8 mouse cellular contexts compared by ENCODE assay signal in genomic region chr10:120635818-120636543, GRCm38 (mm10).
DNase-seq lines count a peak whose midpoint lies in the region; ATAC-seq and TF ChIP-seq lines count a peak whose summit lies in the region.

No protein-coding gene starts in this region.

- no peaks in the 10 kb centered on the region for H3K36me3 ChIP-seq in kidney, postnatal 0 days (ENCODE audit: insufficient read depth, low read length)

- 56% methylated on average over 21 of the region's 21 CpGs for WGBS in kidney, postnatal 0 days

- peak; percentile 21; the same call in 1 of the 2 replicates for ATAC-seq in kidney, postnatal 0 days (replicated peaks; ENCODE audit: low FRiP score, low read depth)
- ATAC-seq in megakaryocyte progenitor cell, adult 5-6 weeks (replicated peaks; ENCODE audit: poor library complexity): peak; percentile 72
- ATAC-seq in activated CD4-positive, CD25-positive, alpha-beta regulatory T cell, adult 4 months: no peak

- no peaks in the 10 kb centered on the region for H3K4me1 ChIP-seq in kidney, postnatal 0 days (replicated peaks; ENCODE audit: insufficient read depth, low read length)

- no peak overlapping the region for H3K9ac ChIP-seq in kidney, postnatal 0 days (ENCODE audit: low read depth, low read length)

- no peak overlapping the region for H3K4me3 ChIP-seq in kidney, postnatal 0 days (replicated peaks; ENCODE audit: low read depth, low read length)

- H3K27ac ChIP-seq in kidney, postnatal 0 days: no peak overlapping the region

- intact Hi-C loops in heart, postnatal 25 days (cut with DNase I): no loop called here

- no peak overlapping the region for H3K4me2 ChIP-seq in kidney, postnatal 0 days (ENCODE audit: low read length)

- no peaks in the 10 kb centered on the region for H3K27me3 ChIP-seq in kidney, postnatal 0 days (ENCODE audit: insufficient read depth, low read length)

- H3K9me3 ChIP-seq in kidney, postnatal 0 days (replicated peaks; ENCODE audit: low read length): no peaks in the 10 kb centered on the region

- no peak for TF ChIP-seq CTCF in kidney, postnatal 0 days (IDR thresholded peaks at IDR 0.05; ENCODE audit: low read depth)

- DNase-seq in kidney, postnatal 0 days (ENCODE audit: low spot score): no peak
- DNase-seq in kidney, adult 11 months: no peak
- DNase-seq in adrenal gland, postnatal 10 days: peak; percentile 81
- DNase-seq in fibroblast of lung, adult 2 months (ENCODE audit: low read depth): peak; percentile 97
- DNase-seq in heart, postnatal 25 days (ENCODE audit: low spot score): peak; percentile 41
- DNase-seq in c-Kit-positive CD71-positive TER-119-positive erythroid progenitor cells, embryonic 14.5 days (ENCODE audit: low spot score): no peak

Comparison
In these comparisons a context has a peak if more than half of its experiments do, and no peak if none do; other contexts are left out.
1. DNase-seq: peak in adrenal gland, postnatal 10 days (single experiment), fibroblast of lung, adult 2 months (single experiment) and heart, postnatal 25 days (single experiment); none in kidney, postnatal 0 days (single experiment), kidney, adult 11 months (single experiment) and c-Kit-positive CD71-positive TER-119-positive erythroid progenitor cells, embryonic 14.5 days (single experiment).